Mouse (Mus musculus) activated CD4-positive, CD25-positive, alpha-beta regulatory T cell, adult 9 weeks (primary cell): ENCODE data around the gene Gpr62. TPM values are rescaled to one million over a fixed set of nuclear protein-coding genes. Genes with fewer than 3 reads are reported as not detected.

Source experiments
- polyA plus RNA-seq: library from polyadenylated mRNA; unstranded; fragments of 100-300 nt; shearing (Covaris generic); gene quantifications from one replicate; pipeline ENCODE4 v1.2.1, GENCODE M21; 2017

Gene Gpr62
- polyA plus RNA-seq, result not detected

GRCm38 (mm10) chr9:106465571-106466200 is at the start of gene Gpr62:
Gene Gpr62, minus strand, starts transcription at chr9:106465938.

GRCm38 (mm10) chr9:106514273-106514672 is 48.5 kb upstream of the Gpr62 start, which contains the start of gene Iqcf5:
Gene Iqcf5, plus strand, starts transcription at chr9:106514573.

GRCm38 (mm10) chr9:106499667-106500066 is 33.9 kb upstream of the Gpr62 start, which contains the start of gene Iqcf1:
Gene Iqcf1, plus strand, starts transcription at chr9:106499967.

GRCm38 (mm10) chr9:106476924-106477484 is 11.3 kb upstream of the Gpr62 start, which contains the start of gene Parp3:
Gene Parp3, minus strand, starts transcription at chr9:106476949.

GRCm38 (mm10) chr9:106475663-106476001 is 9.9 kb upstream of the Gpr62 start, which contains the start of gene Rrp9:
Gene Rrp9, plus strand, starts transcription at chr9:106475963.

GRCm38 (mm10) chr9:106453271-106454070 is 12.3 kb downstream of the Gpr62 start, which contains the start of gene Pcbp4:
Gene Pcbp4, plus strand, starts transcription at chr9:106453291.

GRCm38 (mm10) chr9:106447348-106447747 is 18.4 kb downstream of the Gpr62 start, which contains the start of the genes Abhd14b and Abhd14a:
Gene Abhd14b, plus strand, starts transcription at chr9:106447459.
Gene Abhd14a, minus strand, starts transcription at chr9:106447678.

GRCm38 (mm10) chr9:106429221-106430014 is 36.3 kb downstream of the Gpr62 start, which contains the start of gene Rpl29:
Gene Rpl29, plus strand, starts transcription at chr9:106429454.

Other genes starting within 250 kb of the Gpr62 start
- gene Tlr9, start 243.3 kb downstream of the Gpr62 start, polyA plus RNA-seq, result not detected
- gene Alas1, start 217.3 kb downstream of the Gpr62 start, polyA plus RNA-seq, result 54.4 TPM
- gene Poc1a, start 184.9 kb downstream of the Gpr62 start, polyA plus RNA-seq, result 6.9 TPM
- gene Dusp7, start 97.3 kb downstream of the Gpr62 start, polyA plus RNA-seq, result 12.0 TPM
- 801 TPM for gene Rpl29, start 36.5 kb downstream of the Gpr62 start, polyA plus RNA-seq
- 20.7 TPM for gene Acy1, start 27.6 kb downstream of the Gpr62 start, polyA plus RNA-seq
- gene Abhd14b, start 18.5 kb downstream of the Gpr62 start, polyA plus RNA-seq, result 16.0 TPM
- 23.8 TPM for gene Abhd14a, start 18.3 kb downstream of the Gpr62 start, polyA plus RNA-seq
- 14.7 TPM for gene Pcbp4, start 12.6 kb downstream of the Gpr62 start, polyA plus RNA-seq
- 76.3 TPM for gene Rrp9, start 10.0 kb upstream of the Gpr62 start, polyA plus RNA-seq
- 96.2 TPM for gene Parp3, start 11.0 kb upstream of the Gpr62 start, polyA plus RNA-seq
- gene Iqcf1, start 34.0 kb upstream of the Gpr62 start, polyA plus RNA-seq, result not detected
- gene Iqcf5, start 48.6 kb upstream of the Gpr62 start, polyA plus RNA-seq, result not detected
- gene Iqcf3, start 95.7 kb upstream of the Gpr62 start, polyA plus RNA-seq, result not detected
- gene Iqcf4, start 105.1 kb upstream of the Gpr62 start, polyA plus RNA-seq, result not detected
- gene Iqcf6, start 160.6 kb upstream of the Gpr62 start, polyA plus RNA-seq, result not detected
- gene Grm2, start 190.1 kb upstream of the Gpr62 start, polyA plus RNA-seq, result not detected
- 72.8 TPM for gene Tex264, start 220.0 kb upstream of the Gpr62 start, polyA plus RNA-seq